Mouse (Mus musculus) heart, postnatal 25 days (tissue): ENCODE measurements around the gene Gkap1. TPM values are rescaled to one million over a fixed set of nuclear protein-coding genes. Genes with fewer than 3 reads are reported as not detected.

Experiments
- microRNA-seq: library from miRNA; unstranded; fragments of <30 nt; microRNA quantifications from one replicate; pipeline ENCODE4 v1.2.0, GENCODE M21; 2022
- total RNA-seq, 2 experiments: library from RNA; stranded (reverse); gene quantifications; 2 replicates each; pipeline ENCODE4 v1.2.3; 2021

The Gkap1 gene
- total RNA-seq, 2 experiments from 2014 or later = 20.7 to 21.9 TPM

Small RNAs within 50 kb of the gene (microRNA-seq; reads per million reads assigned to microRNA genes)
- not detected for gene Mir6369

Other genes starting within 250 kb of the Gkap1 start
- 1 to 10 TPM; 2.6 TPM for gene Klhl3, start 162.1 kb downstream of the Gkap1 start, total RNA-seq
- 10 to 100 TPM; 64.3 to 70.2 TPM for gene Hnrnpa0, start 147.1 kb downstream of the Gkap1 start, total RNA-seq
- 10 to 100 TPM; 23.2 to 24.3 TPM for gene Idnk, start 118.0 kb downstream of the Gkap1 start, total RNA-seq
- gene Ubqln1, start 60.0 kb downstream of the Gkap1 start, total RNA-seq = 10 to 100 TPM; 48.2 to 50.2 TPM
- under 1 TPM; 0.08 to 0.13 TPM for gene Kif27, start 83.4 kb upstream of the Gkap1 start, total RNA-seq
- gene 2210016F16Rik, start 109.5 kb upstream of the Gkap1 start, total RNA-seq = 10 to 100 TPM; 14.4 to 14.6 TPM
- gene Rmi1, start 126.5 kb upstream of the Gkap1 start, total RNA-seq = 10 to 100 TPM in 1 of 2 experiments, 1 to 10 TPM in 1; 8.3 to 10.0 TPM
- gene Hnrnpk, start 127.6 kb upstream of the Gkap1 start, total RNA-seq = 100 to 1,000 TPM; 407 to 495 TPM